Mouse (Mus musculus): ENCODE results near the gene Olfr1414. TPM values are rescaled to one million over a fixed set of nuclear protein-coding genes. Genes with fewer than 3 reads are reported as not detected.
"Not testable (repeated sequence)": the region's sequence is repeated elsewhere in the genome, so short reads cannot be mapped to it uniquely, and the experiment has no call there.

Gene Olfr1414
- not detected for total RNA-seq (2021)

- intact Hi-C loops (cut with DNase I) = loop anchor here (10.0 kb wide), 1 partner anchor 366 kb away; no protein-coding TSS in a partner anchor
- no peak for DNase-seq (ENCODE audit: low spot score in 2 of 2)
These were observed at the start of gene Olfr1414 for GRCm38 (mm10) chr1:92518561-92518960. TSS of gene Olfr1414 (minus strand) at chr1:92518661.

- intact Hi-C loops (cut with DNase I) = no loop called here
- no peak for DNase-seq (ENCODE audit: low spot score in 2 of 2)
These were observed 27.5 kb upstream of the Olfr1414 start for GRCm38 (mm10) chr1:92545929-92546328.

DNA sequence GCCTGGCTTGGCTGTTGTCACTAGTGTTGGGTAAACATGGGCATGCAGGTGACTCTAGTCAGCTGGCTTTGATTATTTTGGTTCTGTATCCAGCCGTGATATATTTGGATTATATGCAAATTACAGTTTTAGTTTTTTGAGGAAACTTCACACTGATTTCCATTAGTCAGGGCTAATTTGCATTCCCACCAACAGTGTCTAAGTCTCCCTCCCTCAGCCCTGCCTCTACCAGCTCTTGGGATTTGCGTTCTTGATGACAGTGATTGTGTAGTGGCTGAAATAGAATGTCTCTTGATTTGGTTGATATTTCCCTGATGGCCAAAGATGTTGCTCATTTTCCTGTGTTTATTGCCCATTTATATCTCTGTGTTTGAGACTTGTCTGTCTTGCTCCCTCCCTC, 20.6 kb upstream of the Olfr1414 start:
- DNase-seq (ENCODE audit: low spot score in 2 of 2) = no peak
- intact Hi-C loops (cut with DNase I) = no loop called here

GRCm38 (mm10) chr1:92536972-92537371, 18.5 kb upstream of the Olfr1414 start:
- no peak for DNase-seq (ENCODE audit: low spot score in 2 of 2)

DNA sequence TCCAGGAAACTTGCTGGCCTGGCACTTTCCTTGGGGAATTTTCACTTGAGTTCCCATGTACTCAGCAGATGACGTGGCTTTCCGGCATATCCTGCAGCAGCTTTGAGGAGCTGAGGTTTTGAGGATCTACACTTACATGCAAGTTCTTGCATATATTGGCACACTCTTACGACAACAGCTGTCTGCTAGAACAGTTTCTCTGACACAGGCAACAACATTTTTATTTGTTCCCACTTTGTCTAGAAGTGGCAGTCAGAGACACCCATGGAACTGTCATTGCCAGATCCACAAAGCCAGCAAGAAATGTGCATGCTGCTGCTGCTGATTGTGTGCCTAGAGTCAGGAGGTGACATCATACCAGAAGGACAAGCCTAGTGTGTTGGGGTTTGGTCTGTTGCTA, 5.3 kb upstream of the Olfr1414 start:
- intact Hi-C loops (cut with DNase I) = loop anchor here (5.0 kb wide), 1 partner anchor 309 kb away; the partner anchor contains the start of gene Gpc1
- DNase-seq (ENCODE audit: low spot score in 2 of 2) = no peak

More at GRCm38 (mm10) chr1:92536972-92537371, 18.5 kb upstream of the Olfr1414 start:
- intact Hi-C loops (cut with DNase I) = no loop called here

DNA sequence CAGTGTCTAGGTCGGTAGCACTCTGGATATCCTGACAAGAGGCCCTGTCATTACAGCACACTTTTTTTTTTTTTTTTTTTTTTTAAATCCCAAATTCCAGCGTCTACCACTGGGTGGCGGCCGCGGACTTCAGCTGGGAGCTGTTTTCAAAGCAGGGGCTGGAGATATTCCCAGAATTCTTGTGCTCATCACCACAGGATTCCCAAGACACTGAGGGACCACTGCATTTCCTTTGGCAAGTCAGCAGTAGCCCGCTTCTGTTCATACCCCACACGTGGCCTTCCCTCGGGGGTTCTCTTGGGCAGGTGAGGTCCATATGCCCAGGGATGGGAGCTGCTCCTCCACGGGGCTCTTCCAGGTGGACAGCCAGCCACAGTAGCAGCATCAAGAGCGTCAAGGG, 2.9 kb upstream of the Olfr1414 start:
- DNase-seq (ENCODE audit: low spot score in 2 of 2) = peak; percentile 27 to 38
- intact Hi-C loops (cut with DNase I) = loop anchor here (2.0 to 5.0 kb wide), 2 partner anchors 89 to 311 kb away; partner anchors contain the start of gene Gpc1

DNA sequence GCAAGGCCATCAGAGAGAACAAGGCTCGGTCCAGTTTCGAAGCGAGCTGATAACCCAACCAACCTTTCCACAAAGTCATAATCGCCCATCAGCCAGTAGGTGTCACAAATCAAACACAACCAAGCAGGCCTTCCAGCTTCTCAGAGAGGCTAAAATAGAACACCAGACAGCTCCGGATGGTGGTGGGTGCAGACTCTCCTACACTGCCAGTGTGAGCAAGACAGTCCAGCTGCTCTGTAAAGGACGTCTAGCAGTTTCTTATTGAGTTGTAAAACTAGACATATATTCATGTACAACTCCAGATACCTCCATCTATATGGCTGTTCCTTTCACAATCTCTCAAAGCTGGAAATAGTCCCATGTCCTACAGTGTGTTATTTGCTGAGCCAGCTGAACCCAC, 585 bp upstream of the Olfr1414 start:
- DNase-seq (ENCODE audit: low spot score in 2 of 2) = peak; percentile 45 to 46
- intact Hi-C loops (cut with DNase I) = loop anchor here (10.0 kb wide), 1 partner anchor 366 kb away; no protein-coding TSS in a partner anchor

- intact Hi-C loops (cut with DNase I) = loop anchor here (10.0 kb wide), 1 partner anchor 369 kb away; no protein-coding TSS in a partner anchor
- DNase-seq (ENCODE audit: low spot score in 2 of 2) = no peak
These were observed 3.1 kb downstream of the Olfr1414 start for GRCm38 (mm10) chr1:92515390-92515789.

DNA sequence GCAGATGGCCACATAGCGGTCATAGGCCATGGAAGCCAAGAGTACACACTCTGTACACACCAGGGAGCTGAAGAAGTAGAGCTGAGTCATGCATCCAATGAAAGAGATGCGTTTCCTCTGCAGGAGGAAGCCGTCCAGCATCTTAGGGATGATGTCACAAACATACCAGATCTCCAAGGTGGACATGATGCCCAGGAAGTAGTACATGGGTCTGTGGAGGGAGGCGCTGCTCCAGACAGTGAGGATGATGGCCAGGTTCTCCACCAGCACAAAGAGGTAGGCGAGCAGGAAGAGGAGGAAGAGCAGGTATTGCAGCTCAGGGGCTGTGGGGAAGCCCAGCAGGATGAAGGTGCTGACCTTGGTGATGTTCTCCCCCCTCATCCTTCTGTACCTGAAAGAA, 6.8 kb downstream of the Olfr1414 start:
- DNase-seq (ENCODE audit: low spot score in 2 of 2) = not testable (repeated sequence)
- intact Hi-C loops (cut with DNase I) = loop anchor here (10.0 kb wide), 1 partner anchor 373 kb away; no protein-coding TSS in a partner anchor

GRCm38 (mm10) chr1:92496001-92496400, 22.5 kb downstream of the Olfr1414 start, which contains the start of gene Olfr1415:
TSS of gene Olfr1415 (minus strand) at chr1:92496101.
- intact Hi-C loops (cut with DNase I) = no loop called here
- DNase-seq (ENCODE audit: low spot score in 2 of 2) = no peak

- no peak for DNase-seq (ENCODE audit: low spot score in 2 of 2)
- intact Hi-C loops (cut with DNase I) = no loop called here
These were observed 33.4 kb downstream of the Olfr1414 start, which contains the start of gene Olfr1416 for GRCm38 (mm10) chr1:92485013-92485412. TSS of gene Olfr1416 (minus strand) at chr1:92485113.

- intact Hi-C loops (cut with DNase I) = loop anchor here (5.0 kb wide), 1 partner anchor 138 kb away; no protein-coding TSS in a partner anchor
These were observed 44.3 kb downstream of the Olfr1414 start for GRCm38 (mm10) chr1:92474066-92474578.

DNA sequence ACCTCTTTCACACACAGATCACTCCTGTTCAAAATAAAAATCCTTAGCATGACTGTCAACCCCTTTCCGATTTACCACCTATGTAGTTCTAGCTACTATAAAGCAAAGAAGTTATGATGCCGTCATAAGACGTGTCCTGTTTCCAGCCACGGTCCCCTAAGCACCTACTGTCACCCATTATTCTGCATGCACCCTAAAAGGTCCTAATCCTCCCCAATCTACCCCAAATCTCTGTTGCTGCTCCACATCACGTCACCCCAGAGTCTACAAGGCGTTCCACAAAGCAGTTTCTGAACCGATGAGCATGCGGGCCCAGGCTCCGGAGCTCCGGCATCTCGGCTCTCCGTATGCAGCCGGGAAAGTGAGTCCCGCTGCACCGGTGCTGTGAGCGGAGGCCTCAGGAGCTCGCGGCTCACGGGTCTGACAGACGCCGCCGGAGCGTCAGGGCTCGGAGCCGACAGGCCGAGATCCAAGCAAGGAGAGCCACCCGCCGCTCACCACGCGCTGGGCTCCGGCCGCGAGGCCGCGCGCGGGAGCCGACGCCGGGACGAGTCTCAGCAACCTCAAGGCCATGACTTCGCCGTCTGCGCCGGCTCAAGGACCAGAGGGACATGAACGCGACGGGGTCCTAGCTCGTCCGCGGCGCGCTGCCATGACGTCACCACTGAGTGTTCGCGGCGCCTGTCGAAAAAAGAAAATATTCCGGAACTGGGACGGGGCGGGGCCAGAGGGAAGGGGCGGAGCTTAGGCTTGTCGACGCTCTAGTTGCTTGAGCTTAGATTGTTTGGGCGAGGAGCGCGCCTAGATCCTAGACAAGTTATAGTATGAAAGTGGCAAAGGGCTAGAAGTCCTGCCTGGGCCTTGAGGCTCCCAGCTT, 45.1 kb downstream of the Olfr1414 start, which contains the start of gene Ndufa10:
Ndufa10 (minus strand) TSS at position 696 of the 877 bp plus-strand sequence.
- DNase-seq (ENCODE audit: low spot score in 2 of 2) = peak; percentile 91 to 93
- intact Hi-C loops (cut with DNase I) = loop anchor here (5.0 kb wide), 1 partner anchor 139 kb away; no protein-coding TSS in a partner anchor

More at GRCm38 (mm10) chr1:92474066-92474578, 44.3 kb downstream of the Olfr1414 start:
- DNase-seq (ENCODE audit: low spot score in 2 of 2) = no peak

DNA sequence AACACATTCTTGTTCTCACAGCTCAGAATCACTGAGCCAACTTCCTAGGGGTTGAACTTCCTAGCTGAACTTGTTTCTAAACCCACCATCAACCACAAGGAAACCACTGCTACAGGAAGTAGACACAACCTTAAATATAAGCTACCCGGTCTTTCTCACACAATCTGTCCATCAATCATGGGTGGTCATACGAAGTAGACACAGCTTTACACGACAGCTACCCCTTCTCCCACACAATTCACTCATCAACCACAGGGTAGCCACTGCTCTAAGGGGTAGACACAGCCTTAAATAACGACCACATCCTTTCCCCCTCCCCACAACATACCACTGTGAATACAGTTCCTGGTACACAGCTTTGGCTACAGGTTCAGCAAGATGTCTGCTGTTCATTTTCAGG, 49.6 kb downstream of the Olfr1414 start:
- intact Hi-C loops (cut with DNase I) = no loop called here

GRCm38 (mm10) chr1:92458416-92458815, 60.0 kb downstream of the Olfr1414 start:
- no peak for DNase-seq (ENCODE audit: low spot score in 2 of 2)
- intact Hi-C loops (cut with DNase I) = no loop called here

More for the DNA sequence above, 49.6 kb downstream of the Olfr1414 start:
- no peak for DNase-seq (ENCODE audit: low spot score in 2 of 2)

- intact Hi-C loops (cut with DNase I) = no loop called here
These were observed 60.7 kb downstream of the Olfr1414 start for GRCm38 (mm10) chr1:92457758-92458157.

More at GRCm38 (mm10) chr1:92457758-92458157, 60.7 kb downstream of the Olfr1414 start:
- no peak for DNase-seq (ENCODE audit: low spot score in 2 of 2)
